Mouse (Mus musculus): ENCODE measurements around the gene Ttc8. TPM values are rescaled to one million over a fixed set of nuclear protein-coding genes. Genes with fewer than 3 reads are reported as not detected.
"Not testable (repeated sequence)": the region's sequence is repeated elsewhere in the genome, so short reads cannot be mapped to it uniquely, and the experiment has no call there.

Ttc8 gene
- total RNA-seq (2021): 10 to 100 TPM; 37.5 to 49.4 TPM

DNA sequence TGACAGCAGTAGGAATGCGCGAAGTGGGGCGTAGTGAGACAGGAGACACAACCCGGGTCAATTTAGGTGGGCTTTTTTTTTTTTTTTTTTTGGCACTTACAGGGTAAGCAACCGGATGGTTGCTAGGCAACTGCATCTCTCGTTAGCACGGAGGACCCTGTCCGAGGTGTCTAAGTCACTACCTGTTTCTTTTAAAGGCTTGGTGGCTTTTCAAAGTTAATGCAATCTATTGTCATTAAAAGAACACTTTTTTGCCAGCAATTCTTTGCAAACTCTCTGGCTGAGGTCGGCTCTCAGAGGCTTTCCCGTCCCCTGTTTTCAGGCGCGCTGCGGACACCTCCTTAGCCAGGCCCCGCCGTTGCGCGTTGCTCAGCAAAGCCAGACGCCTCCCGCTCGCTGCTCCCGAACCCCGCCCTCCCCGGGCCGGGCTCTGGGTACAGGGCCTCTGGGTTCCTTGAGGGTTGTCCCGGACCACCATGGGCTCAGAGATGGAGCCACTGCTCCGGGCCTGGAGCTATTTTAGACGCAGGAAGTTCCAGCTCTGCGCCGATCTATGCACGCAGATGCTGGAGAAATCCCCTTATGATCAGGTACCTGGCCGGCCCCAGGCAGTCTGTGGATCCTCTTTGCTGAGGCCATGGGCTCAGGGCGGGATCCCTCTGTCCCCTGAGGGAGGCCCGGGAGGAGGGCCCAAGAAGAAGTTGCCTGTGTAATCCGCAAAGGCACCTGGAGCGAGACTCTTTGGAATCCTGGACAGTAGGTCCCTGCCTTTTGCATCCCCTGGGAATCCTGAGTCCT, at the start of gene Ttc8:
Gene Ttc8 (plus strand): TSS at position 381 of the 798 bp plus-strand sequence.
- intact Hi-C loops (cut with DNase I): no loop called here

DNA sequence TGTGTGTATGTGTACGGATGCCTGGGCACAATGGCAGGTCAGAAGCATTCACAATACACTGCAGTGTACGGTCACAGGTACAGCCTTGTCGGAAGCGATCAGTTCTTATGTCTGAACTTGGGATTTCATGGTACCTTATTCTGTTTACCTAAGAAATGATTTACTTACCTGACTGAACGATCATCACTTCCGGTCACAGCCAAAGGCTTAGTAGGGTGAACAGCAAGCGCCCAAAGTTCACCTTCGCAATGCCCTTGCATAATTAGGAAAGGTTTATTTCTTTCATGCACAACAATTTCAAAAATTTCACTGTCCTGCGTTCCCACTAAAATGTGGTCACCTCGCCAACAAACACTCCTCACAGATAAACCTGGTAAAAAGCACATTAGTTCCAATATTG, 47.5 kb upstream of the Ttc8 start:
- intact Hi-C loops (cut with DNase I): no loop called here
- no peak for DNase-seq (ENCODE audit: low spot score in 2 of 2)

More for the DNA sequence above, at the start of gene Ttc8:
- peak; percentile 92 to 93 for DNase-seq (ENCODE audit: low spot score in 2 of 2)

DNA sequence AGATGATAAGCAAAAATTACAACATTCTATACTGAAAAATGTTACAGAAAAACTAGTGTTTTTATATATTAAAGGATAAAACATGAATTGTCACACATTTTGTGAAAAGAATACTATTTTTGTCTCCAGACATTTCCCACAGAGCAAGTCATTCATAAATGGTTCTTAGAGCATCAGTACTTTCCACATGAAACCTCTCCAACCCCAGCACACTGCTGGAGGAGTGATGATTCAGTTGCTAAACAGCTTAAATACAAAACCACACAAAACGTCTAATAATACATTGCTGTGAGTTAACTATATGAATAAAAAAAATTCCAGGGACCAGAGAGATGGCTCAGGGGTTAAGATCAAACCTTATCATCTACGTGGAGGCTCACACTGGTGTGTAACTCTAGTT, 45.2 kb upstream of the Ttc8 start:
- no peak for DNase-seq (ENCODE audit: low spot score in 2 of 2)
- intact Hi-C loops (cut with DNase I): no loop called here

DNA sequence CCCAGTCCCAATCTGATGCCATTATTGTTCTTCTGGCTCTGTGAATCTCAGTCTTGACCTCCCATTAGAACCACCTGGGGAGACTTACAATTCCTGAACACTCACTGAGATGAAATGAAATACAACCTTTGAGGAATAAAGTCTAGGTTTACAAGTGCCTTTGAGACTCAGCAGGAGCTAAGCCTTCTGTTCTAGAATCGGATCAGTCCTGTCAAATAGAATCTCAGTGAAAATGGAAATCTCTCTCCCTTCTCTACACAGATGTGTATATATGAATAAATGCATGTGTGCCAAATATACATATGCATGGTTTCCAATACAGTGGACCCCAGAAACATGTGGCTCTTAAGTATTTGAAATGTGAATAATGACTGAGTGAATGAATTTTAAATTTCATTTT, 41.7 kb upstream of the Ttc8 start:
- DNase-seq (ENCODE audit: low spot score in 2 of 2): no peak
- intact Hi-C loops (cut with DNase I): no loop called here

DNA sequence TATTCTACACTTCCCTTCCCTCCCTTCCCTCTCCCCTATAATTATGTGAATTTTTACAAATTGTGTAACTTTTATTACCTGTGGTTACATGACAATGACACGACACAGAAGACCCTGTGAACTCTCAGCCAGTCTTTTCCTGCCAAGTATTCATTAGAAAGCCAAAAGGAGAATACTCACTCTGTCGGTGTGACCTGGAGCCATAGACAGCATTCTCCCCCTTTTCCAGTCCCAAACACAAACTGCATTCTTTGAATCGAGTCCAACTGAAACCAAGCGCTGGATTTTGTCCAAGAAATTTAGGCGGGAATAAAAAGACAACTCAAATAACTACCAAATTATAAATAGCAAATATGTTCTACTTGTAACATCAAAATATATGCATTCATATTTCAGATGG, 38.6 kb upstream of the Ttc8 start:
- no peak for DNase-seq (ENCODE audit: low spot score in 2 of 2)
- intact Hi-C loops (cut with DNase I): no loop called here

DNA sequence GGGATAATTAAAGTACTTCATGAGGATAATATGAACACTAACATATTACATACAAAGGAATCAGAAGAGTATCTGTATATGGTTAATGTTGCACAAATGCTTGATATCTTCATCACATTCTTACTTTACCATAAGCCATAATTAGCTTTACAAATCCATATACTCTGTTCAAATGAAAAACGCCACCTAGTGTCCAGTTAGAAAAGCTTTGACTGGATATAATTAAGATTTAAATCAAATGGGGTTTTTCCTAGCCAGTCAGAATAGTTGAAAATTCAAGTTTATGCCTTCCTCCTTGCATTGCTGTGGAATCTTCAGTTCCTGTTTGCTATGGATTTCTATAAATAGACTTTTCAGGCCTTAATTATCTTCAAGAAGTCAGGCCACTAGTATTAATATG, 35.9 kb upstream of the Ttc8 start:
- no peak for DNase-seq (ENCODE audit: low spot score in 2 of 2)
- intact Hi-C loops (cut with DNase I): no loop called here

DNA sequence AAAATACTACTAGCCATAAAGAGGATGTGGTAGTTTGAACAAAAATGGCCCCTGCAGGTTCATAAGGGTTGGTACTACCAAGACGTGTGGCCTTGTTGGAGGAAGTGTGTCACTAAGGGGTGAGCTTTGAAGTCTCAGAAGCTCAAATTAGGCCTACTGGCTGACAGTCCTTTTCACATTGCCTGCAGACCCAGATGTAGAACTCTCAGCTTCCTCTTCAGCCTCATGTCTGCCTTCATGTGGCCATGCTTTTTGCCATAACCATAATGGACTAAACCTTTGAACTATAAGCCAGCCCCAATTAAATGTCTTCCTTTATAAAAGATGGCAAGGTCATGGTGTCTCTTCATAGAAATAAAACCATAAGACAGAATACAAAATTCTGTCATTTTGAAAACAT, 23.6 kb upstream of the Ttc8 start:
- intact Hi-C loops (cut with DNase I): no loop called here
- no peak for DNase-seq (ENCODE audit: low spot score in 2 of 2)

DNA sequence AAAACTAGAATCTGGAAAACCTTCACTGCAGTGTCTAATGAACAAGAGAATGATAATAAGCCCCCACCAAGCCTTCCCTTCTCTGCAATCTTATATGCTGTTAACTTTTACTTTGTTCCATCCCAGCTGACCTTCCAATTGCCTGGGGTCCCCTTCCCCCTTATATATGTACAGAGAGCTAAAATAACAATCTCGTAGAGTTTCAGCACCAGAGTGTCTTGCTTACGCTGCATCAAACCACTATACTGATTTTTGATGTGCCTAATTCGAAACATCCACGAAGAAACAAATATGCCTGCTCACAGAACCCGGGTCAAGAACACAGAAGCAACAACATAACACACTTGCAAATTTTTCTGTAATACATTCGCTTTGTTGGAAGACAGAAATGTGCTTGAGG, 20.7 kb upstream of the Ttc8 start:
- intact Hi-C loops (cut with DNase I): no loop called here
- no peak for DNase-seq (ENCODE audit: low spot score in 2 of 2)

DNA sequence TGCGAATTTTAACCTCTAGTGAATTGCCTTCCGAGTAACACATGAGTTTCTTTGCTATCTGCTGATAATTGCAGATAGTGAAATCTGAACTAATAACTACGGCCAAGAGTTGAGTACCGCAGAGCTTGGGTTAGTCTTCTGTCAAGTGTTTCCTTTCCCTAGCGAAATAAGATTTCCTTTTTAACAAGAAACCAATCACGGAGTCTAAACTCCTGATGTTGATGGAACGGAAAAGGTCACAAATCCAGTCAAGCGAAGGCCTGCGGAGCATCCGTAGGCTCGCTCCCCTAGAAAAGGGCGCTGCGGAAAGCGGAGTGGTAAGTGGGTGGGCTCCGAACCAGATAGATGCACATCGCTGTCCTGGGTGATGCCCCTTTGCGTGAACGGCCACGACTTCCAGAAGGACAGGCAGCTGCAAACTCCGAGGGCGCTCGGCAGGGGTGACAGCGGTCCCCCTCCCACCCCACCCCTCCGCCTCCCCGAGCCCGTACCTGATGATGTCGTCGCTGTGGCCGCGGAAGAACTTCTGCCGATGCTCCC, 20.0 kb upstream of the Ttc8 start:
- DNase-seq (ENCODE audit: low spot score in 2 of 2): no peak
- intact Hi-C loops (cut with DNase I): no loop called here

DNA sequence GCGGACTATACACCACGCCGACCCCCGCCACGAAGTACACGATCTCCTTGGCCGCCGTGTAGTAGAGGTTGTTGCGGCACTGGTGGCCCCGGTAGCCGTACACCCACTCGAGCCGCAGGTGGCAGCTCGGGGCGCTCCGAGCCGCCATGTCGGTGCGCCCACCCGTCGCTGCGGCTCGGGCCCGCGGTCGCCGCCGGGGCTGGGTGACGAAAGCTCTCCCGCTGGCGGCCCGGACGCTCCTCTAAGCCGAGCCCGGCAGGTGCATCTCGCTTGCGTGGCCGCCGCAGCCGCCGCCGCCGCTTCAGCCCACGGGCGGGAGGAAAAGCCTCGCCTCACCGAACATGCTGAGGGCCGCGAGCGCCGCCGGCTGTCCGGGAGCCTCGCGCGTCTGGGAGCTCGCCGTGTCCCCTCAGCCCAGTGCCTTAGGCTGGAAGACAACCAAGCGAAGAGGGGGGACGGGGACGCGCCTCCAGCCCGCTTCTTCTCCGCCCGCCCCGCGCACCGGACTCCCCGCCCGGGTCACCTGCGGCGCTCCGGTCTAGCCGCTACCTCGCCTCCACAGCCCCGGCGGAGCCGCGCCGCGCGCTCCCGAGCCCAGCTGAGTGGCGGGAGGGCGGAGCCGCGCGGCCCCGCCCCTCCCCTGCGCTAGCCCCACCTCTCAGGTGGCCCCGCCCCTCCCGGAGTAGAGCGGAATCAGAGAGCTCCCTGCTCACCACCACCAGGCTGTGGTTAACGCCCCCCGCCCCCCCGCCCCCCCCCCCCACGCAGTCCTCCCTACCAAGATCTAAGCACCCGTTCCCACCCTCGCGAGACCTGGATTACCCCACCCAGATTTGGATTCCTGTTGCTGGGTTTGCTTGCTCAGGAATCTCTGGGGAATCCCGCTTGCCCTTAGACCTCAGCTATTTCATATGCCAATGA, 19.2 kb upstream of the Ttc8 start, which contains the start of gene Eml5:
Gene Eml5 (minus strand): TSS at position 604 of the 921 bp plus-strand sequence.
- intact Hi-C loops (cut with DNase I): no loop called here
- DNase-seq (ENCODE audit: low spot score in 2 of 2): peak; percentile 80 to 85

DNA sequence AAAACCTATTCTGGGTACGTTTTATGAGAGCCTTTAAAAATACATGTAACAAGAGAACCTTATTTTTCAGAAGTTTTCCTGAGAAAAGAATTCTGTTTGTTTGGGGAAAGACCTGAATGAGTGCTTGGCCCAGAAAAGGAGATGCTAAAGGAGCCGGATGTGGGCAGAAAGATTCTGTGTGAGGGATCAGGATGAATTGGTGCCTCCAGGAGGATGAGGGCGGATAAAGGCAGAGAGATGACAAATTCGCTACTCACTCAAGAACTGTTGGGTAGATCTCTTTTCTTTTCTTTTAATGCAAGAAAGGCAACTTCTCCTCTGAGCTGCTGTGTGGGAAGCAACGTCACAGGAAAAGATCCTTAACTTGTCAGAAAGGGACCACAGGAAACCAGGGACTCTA, 14.9 kb upstream of the Ttc8 start:
- intact Hi-C loops (cut with DNase I): no loop called here
- peak in 1 of 2 experiments; percentile 32 for DNase-seq (ENCODE audit: low spot score in 2 of 2)

DNA sequence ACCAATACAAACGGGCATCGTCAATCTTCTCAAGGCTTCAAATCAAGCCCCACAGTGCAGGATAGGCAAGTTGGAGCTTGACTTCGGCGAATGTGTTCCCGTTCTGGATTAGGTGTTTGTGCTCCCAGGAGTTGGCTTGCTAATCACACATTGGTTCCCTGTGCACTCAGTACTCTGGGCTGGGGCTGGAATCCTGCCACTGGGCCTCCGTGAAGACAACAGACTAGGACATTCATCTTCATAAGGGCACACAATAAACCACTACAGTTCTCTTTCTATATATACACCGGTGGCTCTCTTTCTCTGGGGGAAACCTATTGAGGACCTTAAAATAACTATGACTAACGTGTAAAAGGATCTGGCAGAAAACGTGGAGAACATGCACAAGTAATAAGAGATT, 10.3 kb upstream of the Ttc8 start:
- intact Hi-C loops (cut with DNase I): no loop called here
- no peak for DNase-seq (ENCODE audit: low spot score in 2 of 2)

DNA sequence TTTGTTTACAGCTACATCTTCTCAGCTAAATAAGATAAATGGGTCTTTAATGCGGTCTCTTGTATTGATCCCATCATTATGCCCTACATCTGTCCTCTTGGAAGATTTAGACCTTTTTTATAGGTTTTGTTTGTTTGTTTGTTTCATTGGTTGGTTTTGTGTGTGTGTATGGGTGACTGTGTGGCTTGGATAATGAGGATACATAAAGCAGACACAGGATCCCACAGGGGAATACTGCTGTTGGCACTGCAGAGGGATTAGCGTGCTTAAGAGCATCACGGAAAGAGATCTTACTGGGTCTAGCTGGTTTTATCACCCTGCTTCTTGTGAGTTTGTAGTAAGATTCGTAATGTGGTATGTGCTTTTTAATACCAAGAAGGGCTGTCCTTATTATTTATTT, 10.8 kb downstream of the Ttc8 start:
- intact Hi-C loops (cut with DNase I): no loop called here

DNA sequence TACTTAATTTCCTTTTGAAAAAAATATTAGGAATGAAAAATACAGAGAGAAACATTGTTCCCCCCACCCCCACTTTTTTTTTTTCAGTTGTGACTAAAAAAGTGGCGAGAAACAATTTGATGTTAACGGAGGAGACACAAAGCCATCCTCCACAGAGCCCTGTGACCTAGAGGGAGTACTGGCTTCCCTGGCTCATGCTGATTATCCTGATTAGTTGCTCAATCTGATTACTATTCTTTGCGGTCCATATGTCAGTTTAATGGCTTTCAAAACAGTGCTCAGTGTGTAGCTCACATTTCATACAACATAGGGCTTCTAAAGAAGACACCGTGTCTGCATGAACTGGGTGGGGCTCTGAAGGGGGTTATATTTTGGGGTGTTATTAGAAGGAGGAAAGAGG, 12.1 kb downstream of the Ttc8 start:
- intact Hi-C loops (cut with DNase I): no loop called here
- DNase-seq (ENCODE audit: low spot score in 2 of 2): no peak

More for the DNA sequence above, 10.8 kb downstream of the Ttc8 start:
- DNase-seq (ENCODE audit: low spot score in 2 of 2): no peak

DNA sequence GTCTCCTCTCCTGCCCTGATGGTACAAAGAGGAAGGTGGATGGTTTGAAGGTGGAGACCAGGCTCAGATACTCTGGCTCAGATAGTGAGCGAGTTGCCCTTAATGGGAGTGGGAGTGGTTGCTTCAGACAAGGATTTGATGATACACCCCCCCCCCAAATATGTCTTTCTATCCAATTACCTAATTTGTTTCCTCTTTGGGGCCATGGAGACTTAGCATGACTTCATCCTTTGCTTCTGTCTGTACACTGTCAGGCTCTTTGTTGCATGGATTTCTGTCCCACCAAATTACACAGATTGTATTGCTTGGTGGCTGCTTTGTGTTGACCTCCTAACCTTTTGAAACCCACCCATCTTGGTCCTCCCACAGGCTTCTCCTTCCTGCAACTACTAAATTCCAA, 12.5 kb downstream of the Ttc8 start:
- intact Hi-C loops (cut with DNase I): no loop called here
- DNase-seq (ENCODE audit: low spot score in 2 of 2): no peak

DNA sequence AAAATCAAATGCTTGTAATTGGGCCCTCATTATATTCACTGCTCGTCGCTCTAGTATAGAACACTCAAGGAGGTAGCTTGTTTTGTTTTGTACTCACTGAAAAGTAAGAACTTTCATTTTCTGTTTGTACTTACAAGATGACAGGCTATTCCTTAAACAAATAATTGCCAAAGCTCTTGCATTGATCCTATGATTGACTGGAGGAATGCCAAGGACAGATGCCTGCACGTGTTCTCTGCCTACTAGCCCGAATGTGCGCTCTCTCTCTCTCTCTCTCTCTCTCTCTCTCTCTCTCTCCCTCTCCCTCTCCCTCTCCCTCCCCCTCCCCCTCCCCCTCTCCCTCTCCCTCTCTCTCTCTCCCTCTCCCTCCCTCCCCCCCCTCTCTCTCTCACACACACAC, 30.9 kb downstream of the Ttc8 start:
- DNase-seq (ENCODE audit: low spot score in 2 of 2); intact Hi-C loops (cut with DNase I): not testable (repeated sequence)

DNA sequence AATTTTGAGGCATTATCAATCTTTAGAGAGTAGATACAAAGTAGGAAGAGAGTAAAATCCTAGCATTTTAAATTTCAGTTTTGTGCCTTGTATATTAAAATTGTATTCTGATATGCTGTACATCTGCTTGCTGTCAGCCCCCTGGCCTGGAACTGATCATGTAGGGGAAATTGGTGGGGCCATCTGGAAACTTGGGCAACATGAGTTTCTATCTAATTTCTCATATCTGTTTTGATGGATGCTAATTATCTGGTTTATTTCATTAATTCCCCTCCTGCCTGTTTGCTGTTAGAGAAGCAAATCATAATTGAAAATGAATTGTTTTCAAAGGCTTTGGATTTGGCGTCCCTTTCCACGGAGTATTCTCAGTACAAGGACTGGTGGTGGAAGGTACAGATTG, 36.6 kb downstream of the Ttc8 start:
- intact Hi-C loops (cut with DNase I): no loop called here
- DNase-seq (ENCODE audit: low spot score in 2 of 2): no peak

DNA sequence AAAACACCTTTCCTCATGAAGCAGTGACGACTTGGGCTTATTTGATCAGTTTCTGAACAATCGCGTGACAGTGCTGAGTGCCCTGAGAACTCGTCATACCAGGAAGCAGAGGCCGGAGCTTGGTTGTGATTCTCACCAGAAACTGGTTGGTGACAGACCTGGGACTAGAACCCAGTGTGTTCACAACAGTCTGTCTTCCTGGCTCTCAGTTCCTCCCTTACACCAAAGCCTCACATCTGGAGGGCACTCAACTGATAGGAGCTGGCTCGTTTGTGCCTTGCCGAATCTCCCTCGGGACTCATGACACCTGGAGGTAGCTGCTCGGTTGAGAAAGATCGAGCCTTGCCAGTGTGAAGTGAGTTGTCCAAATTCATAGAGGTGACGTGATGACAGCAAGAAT, 37.1 kb downstream of the Ttc8 start:
- DNase-seq (ENCODE audit: low spot score in 2 of 2): no peak
- intact Hi-C loops (cut with DNase I): no loop called here

DNA sequence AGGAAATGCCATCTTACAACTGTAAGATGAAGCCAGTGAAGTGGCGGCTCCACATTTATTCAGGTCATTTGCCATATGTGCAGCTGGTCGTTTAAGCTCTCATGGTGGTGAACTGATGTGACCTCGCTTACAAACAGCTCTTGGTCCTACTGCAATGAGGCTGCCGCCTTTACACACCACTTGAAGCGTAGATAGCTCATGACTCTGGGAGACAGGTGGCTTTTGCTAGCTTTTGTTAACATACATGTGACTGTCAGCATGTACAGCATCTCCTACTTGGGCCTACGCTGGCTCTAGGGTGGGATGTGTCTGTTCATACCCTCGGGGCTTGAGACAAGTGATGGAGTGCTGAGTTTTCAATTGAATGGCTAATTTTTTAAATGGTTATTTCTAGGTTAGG, 40.6 kb downstream of the Ttc8 start:
- no peak for DNase-seq (ENCODE audit: low spot score in 2 of 2)

DNA sequence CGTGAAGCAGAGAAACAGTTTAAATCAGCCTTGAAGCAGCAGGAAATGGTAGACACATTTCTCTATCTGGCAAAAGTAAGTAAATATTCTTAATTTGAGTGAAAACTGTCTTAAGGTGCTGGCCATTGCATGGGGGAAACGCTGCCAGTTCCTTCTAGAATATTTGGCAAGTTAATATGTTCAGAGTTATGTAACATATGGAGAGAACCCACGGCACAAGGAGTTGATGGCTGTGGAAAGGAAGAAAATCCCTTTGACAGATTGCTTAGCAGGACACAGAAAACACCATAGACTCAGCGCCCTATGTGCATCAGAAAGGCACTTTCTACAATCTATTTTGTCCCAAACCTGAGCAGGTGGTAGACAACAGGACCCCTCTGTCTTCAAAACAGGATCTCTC, 41.0 kb downstream of the Ttc8 start:
- peak; percentile 19 to 22 for DNase-seq (ENCODE audit: low spot score in 2 of 2)
- intact Hi-C loops (cut with DNase I): no loop called here

More for the DNA sequence above, 40.6 kb downstream of the Ttc8 start:
- intact Hi-C loops (cut with DNase I): no loop called here
